Mouse (Mus musculus) hindbrain, embryonic 14.5 days (tissue): ENCODE measurements around the gene Gm525. TPM values are rescaled to one million over a fixed set of nuclear protein-coding genes. Genes with fewer than 3 reads are reported as not detected.

Source experiments
- ATAC-seq: fragments of 200-750 bp; cut with Nextera tagmentation; 2 replicates; pipeline ENCODE4 v1.8.0; 2017; ENCODE audit warnings: moderate number of reproducible peaks, mild to moderate bottlenecking, moderate TSS enrichment, moderate library complexity; ENCODE audit not compliant: low FRiP score
- DNase-seq: peaks from one replicate; pipeline ENCODE4 v3.0.0-alpha.2; 2015; ENCODE audit warnings: low spot score
- H3K27ac ChIP-seq: fragments of 300-500 bp; sonication (generic); 2 replicates; pipeline ENCODE4 v1.5.1; 2014; ENCODE audit warnings: mild to moderate bottlenecking, moderate library complexity
- H3K27me3 ChIP-seq: fragments of 300-500 bp; sonication (generic); 2 replicates; pipeline ENCODE4 v1.6.1; 2014; ENCODE audit warnings: mild to moderate bottlenecking, low read length, mixed read lengths; ENCODE audit not compliant: control insufficient read depth, insufficient read depth
- H3K36me3 ChIP-seq: fragments of 300-500 bp; sonication (generic); replicated peaks from 2 replicates; pipeline ENCODE4 v1.6.1; 2014; ENCODE audit not compliant: control insufficient read depth, insufficient read depth
- H3K4me1 ChIP-seq: fragments of 300-500 bp; sonication (generic); replicated peaks from 2 replicates; pipeline ENCODE4 v1.6.1; 2014; ENCODE audit warnings: antibody characterized with exemption, low read length, mixed read lengths; ENCODE audit not compliant: control insufficient read depth, insufficient read depth
- H3K4me2 ChIP-seq: fragments of 300-500 bp; sonication (generic); replicated peaks from 2 replicates; pipeline ENCODE4 v1.6.1; 2014; ENCODE audit warnings: mild to moderate bottlenecking, moderate library complexity
- H3K4me3 ChIP-seq: fragments of 300-500 bp; sonication (generic); replicated peaks from 2 replicates; pipeline ENCODE4 v1.5.1; 2014; ENCODE audit warnings: mild to moderate bottlenecking, low read length
- H3K9ac ChIP-seq: fragments of 300-500 bp; sonication (generic); 2 replicates; pipeline ENCODE4 v1.6.1; 2014
- H3K9me3 ChIP-seq: fragments of 300-500 bp; sonication (generic); 2 replicates; pipeline ENCODE4 v1.6.1; 2016; ENCODE audit warnings: low read length; ENCODE audit not compliant: control insufficient read depth
- WGBS: fragments of 180-500 bp; shearing (Covaris S2); extraction: QIAGEN DNeasy Blood & Tissue Kit; methylation state at CpG from one replicate; pipeline ENCODE4 v1.1.7; 2014; 5-methylcytosine and 5-hydroxymethylcytosine counted together
- polyA plus RNA-seq: library from polyadenylated mRNA; unstranded; fragments of >200 nt; fragmentation: Nextera tagmentation; extraction: Ambion mirVana; gene quantifications from 2 replicates; pipeline ENCODE4 v1.2.1, GENCODE M21; 2014

Gene Gm525
- polyA plus RNA-seq, 1 experiment from 2014 or later = not detected

- no peaks in the 10 kb centered on the region for H3K4me1 ChIP-seq
- H3K36me3 ChIP-seq = no peaks in the 10 kb centered on the region
- 65% methylated on average over 11 of the region's 11 CpGs for WGBS
- ATAC-seq = no peak
- no peak overlapping the region for H3K27ac ChIP-seq
- H3K9me3 ChIP-seq = no peaks in the 10 kb centered on the region
- H3K27me3 ChIP-seq = no peaks in the 10 kb centered on the region
- H3K4me3 ChIP-seq = no peak overlapping the region
- H3K9ac ChIP-seq = no peak overlapping the region
- DNase-seq = no peak
- H3K4me2 ChIP-seq = no peak overlapping the region
These were observed 5.7 kb upstream of the Gm525 start for GRCm38 (mm10) chr11:89067871-89068490.

GRCm38 (mm10) chr11:89068649-89069048, 5.0 kb upstream of the Gm525 start:
- Histone ChIP-seq H3K4me3 (no peak overlapping the region), H3K9ac (no peak overlapping the region)
- WGBS = 93% methylated on average over 14 of the region's 14 CpGs

GRCm38 (mm10) chr11:89069303-89069702, 4.3 kb upstream of the Gm525 start:
- no peak for ATAC-seq
- no peaks in the 10 kb centered on the region for H3K27me3 ChIP-seq
- no peak overlapping the region for H3K4me2 ChIP-seq
- no peak overlapping the region for H3K27ac ChIP-seq
- WGBS = 20% methylated on average over 6 of the region's 6 CpGs
- H3K4me1 ChIP-seq = no peaks in the 10 kb centered on the region
- H3K9me3 ChIP-seq = no peaks in the 10 kb centered on the region
- peak; percentile 73 for DNase-seq
- H3K36me3 ChIP-seq = no peaks in the 10 kb centered on the region
- H3K4me3 ChIP-seq = no peak overlapping the region
- H3K9ac ChIP-seq = no peak overlapping the region

More at GRCm38 (mm10) chr11:89068649-89069048, 5.0 kb upstream of the Gm525 start:
- Histone ChIP-seq H3K9me3 (no peaks in the 10 kb centered on the region), H3K4me1 (no peaks in the 10 kb centered on the region), H3K27ac (no peak overlapping the region), H3K36me3 (no peaks in the 10 kb centered on the region), H3K4me2 (no peak overlapping the region), H3K27me3 (no peaks in the 10 kb centered on the region)
- no peak for ATAC-seq
- DNase-seq = no peak

GRCm38 (mm10) chr11:89071522-89071921, 2.1 kb upstream of the Gm525 start:
- DNase-seq = no peak
- ATAC-seq = no peak
- WGBS = 79% methylated on average over 5 of the region's 5 CpGs
- Histone ChIP-seq H3K27me3 (no peaks in the 10 kb centered on the region), H3K9me3 (no peaks in the 10 kb centered on the region), H3K27ac (no peak overlapping the region), H3K36me3 (no peaks in the 10 kb centered on the region), H3K9ac (no peak overlapping the region), H3K4me1 (no peaks in the 10 kb centered on the region), H3K4me3 (no peak overlapping the region), H3K4me2 (no peak overlapping the region)

GRCm38 (mm10) chr11:89074783-89075413, 1.3 kb downstream of the Gm525 start:
- Histone ChIP-seq H3K9me3 (no peaks in the 10 kb centered on the region), H3K36me3 (no peaks in the 10 kb centered on the region), H3K9ac (no peak overlapping the region), H3K27ac (no peak overlapping the region), H3K4me3 (no peak overlapping the region), H3K4me1 (no peaks in the 10 kb centered on the region), H3K27me3 (no peaks in the 10 kb centered on the region), H3K4me2 (no peak overlapping the region)
- no peak for ATAC-seq
- DNase-seq = no peak
- 59% methylated on average over 19 of the region's 19 CpGs for WGBS

- WGBS = 82% methylated on average over 4 of the region's 4 CpGs
- Histone ChIP-seq H3K9me3 (no peaks in the 10 kb centered on the region), H3K27ac (no peak overlapping the region)
These were observed 2.8 kb downstream of the Gm525 start for GRCm38 (mm10) chr11:89076370-89076821.

GRCm38 (mm10) chr11:89077601-89078000, 4.0 kb downstream of the Gm525 start:
- Histone ChIP-seq H3K9me3 (no peaks in the 10 kb centered on the region), H3K27ac (no peak overlapping the region), H3K27me3 (no peaks in the 10 kb centered on the region), H3K36me3 (no peaks in the 10 kb centered on the region), H3K9ac (no peak overlapping the region), H3K4me3 (no peak overlapping the region), H3K4me2 (no peak overlapping the region), H3K4me1 (no peaks in the 10 kb centered on the region)
- ATAC-seq (no peak), DNase-seq (no peak)
- 88% methylated on average over 8 of the region's 8 CpGs for WGBS

More at GRCm38 (mm10) chr11:89076370-89076821, 2.8 kb downstream of the Gm525 start:
- H3K36me3 ChIP-seq = no peaks in the 10 kb centered on the region
- H3K4me1 ChIP-seq = no peaks in the 10 kb centered on the region
- no peak overlapping the region for H3K4me3 ChIP-seq
- no peak for DNase-seq
- H3K4me2 ChIP-seq = no peak overlapping the region
- no peak for ATAC-seq
- H3K27me3 ChIP-seq = no peaks in the 10 kb centered on the region
- no peak overlapping the region for H3K9ac ChIP-seq

- Histone ChIP-seq H3K36me3 (no peaks in the 10 kb centered on the region), H3K9ac (no peak overlapping the region), H3K27me3 (no peaks in the 10 kb centered on the region), H3K9me3 (no peaks in the 10 kb centered on the region), H3K4me2 (no peak overlapping the region), H3K27ac (no peak overlapping the region), H3K4me1 (no peaks in the 10 kb centered on the region), H3K4me3 (no peak overlapping the region)
- WGBS = 90% methylated on average over 3 of the region's 3 CpGs
- ATAC-seq = no peak
- DNase-seq = no peak
These were observed 4.7 kb downstream of the Gm525 start for GRCm38 (mm10) chr11:89078305-89078704.

GRCm38 (mm10) chr11:89078996-89079680, 5.5 kb downstream of the Gm525 start:
- Histone ChIP-seq H3K4me2 (no peak overlapping the region), H3K4me3 (no peak overlapping the region), H3K27ac (no peak overlapping the region), H3K9ac (no peak overlapping the region), H3K9me3 (no peaks in the 10 kb centered on the region), H3K36me3 (no peaks in the 10 kb centered on the region), H3K27me3 (no peaks in the 10 kb centered on the region), H3K4me1 (no peaks in the 10 kb centered on the region)
- ATAC-seq (no peak), DNase-seq (no peak)
- 85% methylated on average over 16 of the region's 16 CpGs for WGBS
